ENCODE assay signal across 8 mouse cellular contexts in the genomic region with DNA sequence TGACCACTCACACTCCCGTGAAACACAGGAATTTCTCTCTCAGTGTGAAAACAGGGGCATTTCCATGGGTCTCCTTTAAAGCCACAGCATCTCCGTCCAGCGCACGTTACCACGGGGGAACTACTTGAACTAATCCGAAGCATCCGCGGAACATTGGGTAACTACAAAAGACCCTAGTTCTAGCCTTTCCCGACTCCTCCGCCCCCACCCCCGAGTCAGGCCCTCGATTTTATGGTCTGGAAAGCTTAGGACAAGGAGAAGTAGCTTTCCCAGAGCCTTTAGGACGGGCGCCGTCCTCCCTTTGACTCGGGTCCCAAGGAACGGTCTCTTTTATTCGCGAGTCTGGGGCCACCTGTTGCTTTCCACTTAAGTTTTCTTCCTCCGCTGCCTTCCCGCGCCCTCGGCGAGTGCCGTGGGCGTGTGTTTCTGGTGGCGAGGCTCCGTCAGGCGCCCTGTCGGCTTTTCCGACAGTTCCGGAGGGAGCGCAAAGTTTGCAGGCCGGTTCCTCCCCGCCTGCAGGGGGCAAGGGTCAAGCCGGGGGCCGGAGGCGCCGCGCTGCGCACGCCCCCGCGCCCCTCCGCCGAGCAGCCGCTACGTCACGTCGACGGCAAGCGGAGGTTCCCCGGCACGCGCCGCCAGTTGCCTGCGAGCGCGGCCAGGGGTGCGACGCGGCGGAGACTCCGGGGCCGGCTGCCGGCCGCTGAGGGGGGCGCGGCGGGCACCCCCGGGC. TPM values are rescaled to one million over a fixed set of nuclear protein-coding genes. Genes with fewer than 3 reads are reported as not detected.
A peak's percentile ranks its signal among the peaks of the same experiment; 100 is the strongest.
DNase-seq lines count a peak whose midpoint lies in the region; ATAC-seq lines count a peak whose summit lies in the region.

No protein-coding gene starts in this region.

- peak overlapping the region; percentile 64 for H3K4me2 ChIP-seq in kidney, embryonic 16.5 days (replicated peaks; ENCODE audit: low read depth, low read length)
- peak overlapping the region; percentile 76 for H3K4me2 ChIP-seq in hindbrain, embryonic 15.5 days

- H3K9ac ChIP-seq in kidney, embryonic 16.5 days (replicated peaks; ENCODE audit: low read length) = peak overlapping the region; percentile 31; the same call in 1 of the 2 replicates
- 0 out of 2 replicates have a peak overlapping the region, but pooled peaks have one; percentile 7 for H3K9ac ChIP-seq in hindbrain, embryonic 15.5 days

- H3K27me3 ChIP-seq in kidney, embryonic 16.5 days (ENCODE audit: insufficient read depth, low read length) = peaks cover 4% of the 10 kb centered on the region
- no peaks in the 10 kb centered on the region for H3K27me3 ChIP-seq in hindbrain, embryonic 15.5 days

- no peaks in the 10 kb centered on the region for H3K4me1 ChIP-seq in kidney, embryonic 16.5 days (ENCODE audit: insufficient read depth, low read length)
- H3K4me1 ChIP-seq in hindbrain, embryonic 15.5 days (replicated peaks) = no peaks in the 10 kb centered on the region

- peak overlapping the region; percentile 44 for H3K4me3 ChIP-seq in kidney, embryonic 16.5 days (ENCODE audit: low read length)
- H3K4me3 ChIP-seq in hindbrain, embryonic 15.5 days = peak overlapping the region; percentile 46

- H3K27ac ChIP-seq in kidney, embryonic 16.5 days (ENCODE audit: low read length) = no peak overlapping the region
- no peak overlapping the region for H3K27ac ChIP-seq in hindbrain, embryonic 15.5 days (replicated peaks)

- no peaks in the 10 kb centered on the region; the same call in 1 of the 2 replicates for H3K9me3 ChIP-seq in kidney, embryonic 16.5 days (ENCODE audit: low read length)
- no peaks in the 10 kb centered on the region for H3K9me3 ChIP-seq in hindbrain, embryonic 15.5 days

- ATAC-seq in kidney, embryonic 16.5 days (ENCODE audit: low FRiP score, low TSS enrichment) = peak; percentile 84
- ATAC-seq in hindbrain, embryonic 15.5 days (ENCODE audit: low FRiP score, low read depth) = 0 out of 2 replicates have a peak, but pooled peaks have one; percentile 27

- no peaks in the 10 kb centered on the region for H3K36me3 ChIP-seq in kidney, embryonic 16.5 days (ENCODE audit: insufficient read depth, low read length)
- H3K36me3 ChIP-seq in hindbrain, embryonic 15.5 days = no peaks in the 10 kb centered on the region

- DNase-seq in kidney, adult 11 months = no peak
- DNase-seq in embryo, embryonic 9.5 days (ENCODE audit: extremely low spot score) = peak; percentile 33
- peak; percentile 35 for DNase-seq in mesoderm, embryonic 11.5 days (ENCODE audit: low read depth, low spot score)
- DNase-seq in layer of hippocampus, adult 9-10 months (ENCODE audit: low spot score) = no peak
- DNase-seq in thymus, postnatal 0 days (ENCODE audit: low spot score) = no peak
- no peak for DNase-seq in thymus, postnatal 10 days (ENCODE audit: low spot score in 2 of 2)

- WGBS in kidney, embryonic 16.5 days = 27% methylated on average over 64 of the region's 71 CpGs
- 22% methylated on average over 57 of the region's 71 CpGs for WGBS in hindbrain, embryonic 15.5 days

RNA-seq across cellular contexts. Expression of gene Gm45194, which starts 3.3 kb away (rescaled TPM):
- polyA plus RNA-seq in kidney, embryonic 16.5 days (2015; fragmentation: Nextera tagmentation; extraction: Ambion mirVana) = 0.51 and 0.64 TPM in 2 replicates
- 0.12 TPM in 1 of 2 replicates, not detected in the other for polyA plus RNA-seq in hindbrain, embryonic 15.5 days (2015; fragmentation: Nextera tagmentation; extraction: Ambion mirVana)
- not detected in 2 replicates for polyA plus RNA-seq in thymus, postnatal 0 days (2015; fragmentation: Nextera tagmentation; extraction: Ambion mirVana)

Comparison
In these comparisons a context has a peak if more than half of its experiments do, and no peak if none do; other contexts are left out.
1. DNase-seq: peak in embryo, embryonic 9.5 days (single experiment) and mesoderm, embryonic 11.5 days (single experiment); none in kidney, adult 11 months (single experiment), layer of hippocampus, adult 9-10 months (single experiment), thymus, postnatal 0 days (single experiment) and thymus, postnatal 10 days (0 of 2).